Mouse (Mus musculus): ENCODE measurements around the gene Mtg2.

- TF ChIP-seq MYOG (IDR thresholded peaks at IDR 0.05; ENCODE audit: control insufficient read depth in 1 of 3, insufficient read depth in 1 of 3, insufficient read length in 2 of 3, low read depth in 2 of 3), result no peak
- TF ChIP-seq TCF12 (IDR thresholded peaks at IDR 0.05; ENCODE audit: insufficient read depth, poor library complexity, severe bottlenecking), result no peak
- no peak for TF ChIP-seq POLR2A (IDR thresholded peaks at IDR 0.05; ENCODE audit: insufficient read length, low read depth)
- TF ChIP-seq CEBPB (IDR thresholded peaks at IDR 0.05; ENCODE audit: insufficient read depth, poor library complexity, severe bottlenecking), result no peak
Measured at GRCm38 (mm10) chr2:180095711-180096110, 25.3 kb downstream of the Mtg2 start.
